Mouse (Mus musculus) olfactory bulb, adult 2 months (tissue): ENCODE results near the gene Gart. TPM values are rescaled to one million over a fixed set of nuclear protein-coding genes. Genes with fewer than 3 reads are reported as not detected.

Experiments
- H3K27ac ChIP-seq: fragments of 200-500 bp; 2 replicates; pipeline ENCODE4 v1.5.1; 2012; ENCODE audit warnings: low read depth, low read length; ENCODE audit not compliant: insufficient read depth
- H3K4me1 ChIP-seq: fragments of 200-500 bp; 2 replicates; pipeline ENCODE4 v1.6.1; 2012; ENCODE audit warnings: low read length; ENCODE audit not compliant: control insufficient read depth, insufficient read depth
- H3K4me3 ChIP-seq: fragments of 200-500 bp; 2 replicates; pipeline ENCODE4 v1.5.1; 2012; ENCODE audit warnings: mild to moderate bottlenecking, low read depth, low read length, moderate library complexity; ENCODE audit not compliant: insufficient read depth
- CTCF ChIP-seq: fragments of 200-500 bp; IDR thresholded peaks from 2 replicates; pipeline ENCODE4 v1.5.1; 2012; ENCODE audit warnings: low read depth, mild to moderate bottlenecking, low read length, moderate library complexity; ENCODE audit not compliant: insufficient read depth
- POLR2A ChIP-seq: fragments of 200-500 bp; IDR thresholded peaks from 2 replicates; pipeline ENCODE4 v1.6.1; 2012; ENCODE audit warnings: mild to moderate bottlenecking, low read depth, low read length, moderate library complexity; ENCODE audit not compliant: insufficient read depth
- WGBS: fragments of 180-500 bp; shearing (Covaris S2); methylation state at CpG from one replicate; pipeline ENCODE4 v1.1.7; 2018; 5-methylcytosine and 5-hydroxymethylcytosine counted together
- polyA plus RNA-seq: library from polyadenylated mRNA; stranded (reverse); fragments of >200 nt; gene quantifications from 2 replicates; pipeline ENCODE4 v1.2.4, GENCODE M21; 2012; ENCODE audit warnings: low replicate concordance; ENCODE audit not compliant: missing spikeins, insufficient read depth, insufficient read length

Gene Gart
- polyA plus RNA-seq, 1 experiment, result not detected

GRCm38 (mm10) chr16:91680656-91681055, 33.9 kb upstream of the Gart start:
- 76% methylated on average over 5 of the region's 5 CpGs for whole genome bisulfite sequencing
- TF ChIP-seq POLR2A (no peak), CTCF (no peak)
- no peak overlapping the region for H3K4me3 ChIP-seq
- no peak overlapping the region for H3K27ac ChIP-seq
- no peaks in the 10 kb centered on the region for H3K4me1 ChIP-seq

GRCm38 (mm10) chr16:91678147-91678911, 31.6 kb upstream of the Gart start:
- Histone ChIP-seq H3K27ac (no peak overlapping the region), H3K4me1 (no peaks in the 10 kb centered on the region), H3K4me3 (no peak overlapping the region)
- WGBS, result 85% methylated on average over 5 of the region's 5 CpGs
- TF ChIP-seq CTCF (no peak), POLR2A (no peak)

GRCm38 (mm10) chr16:91674500-91674899, 27.7 kb upstream of the Gart start:
- TF ChIP-seq POLR2A (no peak), CTCF (no peak)
- WGBS, result 72% methylated on average over 4 of the region's 4 CpGs
- Histone ChIP-seq H3K4me1 (no peaks in the 10 kb centered on the region), H3K27ac (no peak overlapping the region), H3K4me3 (no peak overlapping the region)

GRCm38 (mm10) chr16:91663795-91664194, 17.0 kb upstream of the Gart start:
- Histone ChIP-seq H3K27ac (no peak overlapping the region), H3K4me3 (no peak overlapping the region), H3K4me1 (peaks cover 11% of the 10 kb centered on the region)
- TF ChIP-seq CTCF (no peak), POLR2A (no peak)
- WGBS, result 95% methylated on average over 3 of the region's 3 CpGs

- peaks cover 15% of the 10 kb centered on the region for H3K4me1 ChIP-seq
- 70% methylated on average over 16 of the region's 16 CpGs for WGBS
- TF ChIP-seq POLR2A, result no peak
- no peak for TF ChIP-seq CTCF
Observed at GRCm38 (mm10) chr16:91662336-91662735, 15.6 kb upstream of the Gart start.

GRCm38 (mm10) chr16:91661397-91661796, 14.6 kb upstream of the Gart start:
- H3K4me1 ChIP-seq, result peaks cover 15% of the 10 kb centered on the region
- WGBS, result 13% methylated on average over 1 of the region's 1 CpGs
- TF ChIP-seq POLR2A (no peak), CTCF (no peak)
- no peak overlapping the region for H3K4me3 ChIP-seq
- H3K27ac ChIP-seq, result no peak overlapping the region

More at GRCm38 (mm10) chr16:91662336-91662735, 15.6 kb upstream of the Gart start:
- Histone ChIP-seq H3K27ac (no peak overlapping the region), H3K4me3 (no peak overlapping the region)

- TF ChIP-seq POLR2A, result no peak
- TF ChIP-seq CTCF, result no peak
- Histone ChIP-seq H3K4me1 (peaks cover 15% of the 10 kb centered on the region), H3K27ac (no peak overlapping the region), H3K4me3 (no peak overlapping the region)
- 97% methylated on average over 20 of the region's 20 CpGs for WGBS
Observed at GRCm38 (mm10) chr16:91659798-91660197, 13.0 kb upstream of the Gart start.

- Histone ChIP-seq H3K4me3 (no peak overlapping the region), H3K27ac (no peak overlapping the region), H3K4me1 (peaks cover 15% of the 10 kb centered on the region)
- 90% methylated on average over 5 of the region's 5 CpGs for WGBS
- TF ChIP-seq CTCF (no peak), POLR2A (no peak)
Observed at GRCm38 (mm10) chr16:91658471-91658870, 11.7 kb upstream of the Gart start.

GRCm38 (mm10) chr16:91657285-91657684, 10.5 kb upstream of the Gart start:
- WGBS, result 98% methylated on average over 17 of the region's 17 CpGs
- Histone ChIP-seq H3K4me1 (peaks cover 13% of the 10 kb centered on the region), H3K27ac (no peak overlapping the region), H3K4me3 (no peak overlapping the region)
- TF ChIP-seq POLR2A, result no peak
- TF ChIP-seq CTCF, result no peak

- TF ChIP-seq CTCF, result no peak
- TF ChIP-seq POLR2A, result no peak
- Histone ChIP-seq H3K4me3 (no peak overlapping the region), H3K27ac (no peak overlapping the region), H3K4me1 (peaks cover 15% of the 10 kb centered on the region)
- 94% methylated on average over 9 of the region's 9 CpGs for WGBS
Observed at GRCm38 (mm10) chr16:91655285-91655684, 8.5 kb upstream of the Gart start.
